ENCODE assay signal across 15 mouse cellular contexts in the genomic region with DNA sequence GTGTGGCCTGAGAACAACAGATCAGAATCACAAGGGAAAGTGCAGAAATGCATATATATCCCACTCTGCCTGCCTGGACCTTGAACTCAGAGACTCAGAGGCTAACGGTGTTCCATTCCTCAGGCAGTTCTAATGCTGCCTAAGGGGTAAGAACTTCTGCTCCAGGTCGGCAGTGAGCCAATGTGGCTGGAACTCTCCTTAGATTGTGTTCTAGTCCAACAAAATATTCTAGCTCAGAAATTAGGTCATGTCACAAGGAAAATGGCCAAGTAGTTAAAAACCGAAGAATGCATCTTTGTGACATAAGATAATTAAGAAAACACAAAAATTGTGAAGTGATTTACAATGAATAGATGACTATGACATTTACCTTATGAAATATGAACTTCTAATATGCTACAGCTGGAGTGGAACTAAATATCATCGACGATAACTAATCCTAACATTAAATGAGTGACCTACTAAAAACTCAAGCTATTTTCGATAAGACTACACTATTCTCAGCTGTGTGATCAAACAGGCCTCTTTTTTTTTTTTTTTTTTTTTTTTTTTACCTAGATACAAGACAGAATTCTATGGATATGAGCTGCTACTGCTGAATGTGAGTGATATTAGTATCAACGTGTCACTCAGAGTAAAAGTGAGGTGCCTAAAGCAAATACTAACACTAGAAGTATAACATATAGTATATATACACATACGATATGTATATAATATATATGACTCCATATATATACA.
DNase-seq lines count a peak whose midpoint lies in the region; ATAC-seq lines count a peak whose summit lies in the region.
"Had no signal": no experiment of that assay in that cellular context is flagged by ENCODE, and none has a peak within 500 bp of the region (broad histone marks: within the 10 kb centered on the region; RNA-seq: fewer than 3 reads in every experiment).

No protein-coding gene starts in this region.

- H3K36me3 ChIP-seq in limb, embryonic 10.5 days = no peaks in the 10 kb centered on the region
- H3K36me3 ChIP-seq in forebrain, embryonic 14.5 days (ENCODE audit: control insufficient read depth, insufficient read depth, low read length) = no peaks in the 10 kb centered on the region
- H3K36me3 ChIP-seq: limb, embryonic 15.5 days; liver, embryonic 15.5 days had no signal

- H3K27me3 ChIP-seq in limb, embryonic 10.5 days (ENCODE audit: low read depth, poor library complexity, severe bottlenecking) = no peaks in the 10 kb centered on the region
- no peaks in the 10 kb centered on the region for H3K27me3 ChIP-seq in forebrain, embryonic 14.5 days (replicated peaks; ENCODE audit: control insufficient read depth, insufficient read depth, low read length)
- H3K27me3 ChIP-seq: forebrain, embryonic 13.5 days; limb, embryonic 15.5 days; liver, embryonic 15.5 days had no signal

- no peaks in the 10 kb centered on the region for H3K9me3 ChIP-seq in limb, embryonic 10.5 days (replicated peaks)
- H3K9me3 ChIP-seq in forebrain, embryonic 14.5 days (replicated peaks; ENCODE audit: control insufficient read depth, low read length) = no peaks in the 10 kb centered on the region
- H3K9me3 ChIP-seq: forebrain, embryonic 13.5 days; limb, embryonic 15.5 days; liver, embryonic 15.5 days had no signal

- H3K4me2 ChIP-seq in forebrain, embryonic 14.5 days (ENCODE audit: low read length) = no peak overlapping the region
- H3K4me2 ChIP-seq: forebrain, embryonic 13.5 days; limb, embryonic 15.5 days; liver, embryonic 15.5 days; midbrain, embryonic 11.5 days had no signal

- peak; percentile 21 for DNase-seq in gastrocnemius, adult 18-20 months (ENCODE audit: low spot score)
- no peak for DNase-seq in gastrocnemius, postnatal 4 days (ENCODE audit: low spot score in 2 of 2)
- peak; percentile 46 for DNase-seq in kidney, postnatal 10 days
- DNase-seq in kidney, adult 8-10 months = no peak
- peak; percentile 8 for DNase-seq in cerebellum, adult 9-10 months
- DNase-seq in limb, embryonic 10.5 days (ENCODE audit: low spot score) = no peak
- DNase-seq in forebrain, embryonic 14.5 days (ENCODE audit: low spot score) = no peak
- DNase-seq: kidney, adult 11 months; retina, postnatal 1 day; right cerebral cortex, postnatal 4 days had no signal

- no peak overlapping the region for H3K4me3 ChIP-seq in limb, embryonic 10.5 days
- no peak overlapping the region for H3K4me3 ChIP-seq in forebrain, embryonic 14.5 days (ENCODE audit: low read depth, low read length)
- H3K4me3 ChIP-seq: forebrain, embryonic 13.5 days; limb, embryonic 15.5 days; liver, embryonic 15.5 days had no signal

- H3K4me1 ChIP-seq in limb, embryonic 10.5 days = no peaks in the 10 kb centered on the region
- H3K4me1 ChIP-seq in forebrain, embryonic 14.5 days (ENCODE audit: control insufficient read depth, insufficient read depth, low read length) = no peaks in the 10 kb centered on the region
- H3K4me1 ChIP-seq: forebrain, embryonic 13.5 days; limb, embryonic 15.5 days; liver, embryonic 15.5 days had no signal

- no peak overlapping the region for H3K27ac ChIP-seq in limb, embryonic 10.5 days
- H3K27ac ChIP-seq in forebrain, embryonic 14.5 days (ENCODE audit: low read depth, low read length) = no peak overlapping the region
- H3K27ac ChIP-seq: forebrain, embryonic 13.5 days; limb, embryonic 15.5 days; liver, embryonic 15.5 days; macrophage had no signal

- no peak overlapping the region for H3K9ac ChIP-seq in forebrain, embryonic 14.5 days (ENCODE audit: low read length)
- H3K9ac ChIP-seq: forebrain, embryonic 13.5 days; limb, embryonic 15.5 days; liver, embryonic 15.5 days had no signal

- WGBS in limb, embryonic 10.5 days = 92% methylated on average over 8 of the region's 8 CpGs
- 92% methylated on average over 8 of the region's 8 CpGs for WGBS in forebrain, embryonic 14.5 days

- ATAC-seq in forebrain, embryonic 14.5 days = no peak
- ATAC-seq: forebrain, embryonic 13.5 days had no signal

Comparison
In these comparisons a context has a peak if more than half of its experiments do, and no peak if none do; other contexts are left out.
1. DNase-seq: peak in gastrocnemius, adult 18-20 months (single experiment), kidney, postnatal 10 days (single experiment) and cerebellum, adult 9-10 months (single experiment); none in gastrocnemius, postnatal 4 days (0 of 2), kidney, adult 8-10 months (0 of 2), limb, embryonic 10.5 days (single experiment) and forebrain, embryonic 14.5 days (single experiment).